Mouse (Mus musculus): ENCODE data around the gene Btrc.

- TF ChIP-seq CTCF (IDR thresholded peaks at IDR 0.05; ENCODE audit: borderline replicate concordance, insufficient read depth, low read depth, low read length): no peak
- TF ChIP-seq POLR2A (IDR thresholded peaks at IDR 0.05; ENCODE audit: borderline replicate concordance, insufficient read depth, low read length): no peak
Observed at GRCm38 (mm10) chr19:45350456-45350855, 13.1 kb upstream of the Btrc start.

Data from cerebellum, adult 2 months (tissue).